Mouse (Mus musculus) neural tube, embryonic 12.5 days (tissue): ENCODE measurements around the gene Ranbp9. TPM values are rescaled to one million over a fixed set of nuclear protein-coding genes. Genes with fewer than 3 reads are reported as not detected.

Source experiments
- ATAC-seq: fragments of 200-750 bp; cut with Nextera tagmentation; 2 replicates; pipeline ENCODE4 v1.8.0; 2017; ENCODE audit warnings: low read depth, mild to moderate bottlenecking, moderate TSS enrichment, moderate library complexity; ENCODE audit not compliant: low FRiP score
- H3K27ac ChIP-seq: fragments of 300-500 bp; sonication (generic); 2 replicates; pipeline ENCODE4 v1.5.1; 2016
- H3K27me3 ChIP-seq: fragments of 300-500 bp; sonication (generic); replicated peaks from 2 replicates; pipeline ENCODE4 v1.6.1; 2016; ENCODE audit warnings: mild to moderate bottlenecking
- H3K36me3 ChIP-seq: fragments of 300-500 bp; sonication (generic); 2 replicates; pipeline ENCODE4 v1.6.1; 2016; ENCODE audit warnings: mild to moderate bottlenecking
- H3K4me1 ChIP-seq: fragments of 300-500 bp; sonication (generic); 2 replicates; pipeline ENCODE4 v1.6.1; 2016
- H3K4me2 ChIP-seq: fragments of 300-500 bp; sonication (generic); replicated peaks from 2 replicates; pipeline ENCODE4 v1.6.1; 2016; ENCODE audit warnings: mild to moderate bottlenecking
- H3K4me3 ChIP-seq: fragments of 300-500 bp; sonication (generic); 2 replicates; pipeline ENCODE4 v1.5.1; 2016
- H3K9ac ChIP-seq: fragments of 300-500 bp; sonication (generic); 2 replicates; pipeline ENCODE4 v1.6.1; 2016; ENCODE audit warnings: mild to moderate bottlenecking
- H3K9me3 ChIP-seq: fragments of 300-500 bp; sonication (generic); 2 replicates; pipeline ENCODE4 v1.6.1; 2016; ENCODE audit warnings: mild to moderate bottlenecking
- WGBS: fragments of 180-500 bp; shearing (Covaris S2); methylation state at CpG from one replicate; pipeline ENCODE4 v1.1.7; 2016; 5-methylcytosine and 5-hydroxymethylcytosine counted together
- polyA plus RNA-seq: library from polyadenylated mRNA; unstranded; fragments of >200 nt; fragmentation: Nextera tagmentation; extraction: Ambion mirVana; gene quantifications from 2 replicates; pipeline ENCODE4 v1.2.1, GENCODE M21; 2016

The Ranbp9 gene
- polyA plus RNA-seq, result 13.4 and 14.2 TPM in 2 replicates

DNA sequence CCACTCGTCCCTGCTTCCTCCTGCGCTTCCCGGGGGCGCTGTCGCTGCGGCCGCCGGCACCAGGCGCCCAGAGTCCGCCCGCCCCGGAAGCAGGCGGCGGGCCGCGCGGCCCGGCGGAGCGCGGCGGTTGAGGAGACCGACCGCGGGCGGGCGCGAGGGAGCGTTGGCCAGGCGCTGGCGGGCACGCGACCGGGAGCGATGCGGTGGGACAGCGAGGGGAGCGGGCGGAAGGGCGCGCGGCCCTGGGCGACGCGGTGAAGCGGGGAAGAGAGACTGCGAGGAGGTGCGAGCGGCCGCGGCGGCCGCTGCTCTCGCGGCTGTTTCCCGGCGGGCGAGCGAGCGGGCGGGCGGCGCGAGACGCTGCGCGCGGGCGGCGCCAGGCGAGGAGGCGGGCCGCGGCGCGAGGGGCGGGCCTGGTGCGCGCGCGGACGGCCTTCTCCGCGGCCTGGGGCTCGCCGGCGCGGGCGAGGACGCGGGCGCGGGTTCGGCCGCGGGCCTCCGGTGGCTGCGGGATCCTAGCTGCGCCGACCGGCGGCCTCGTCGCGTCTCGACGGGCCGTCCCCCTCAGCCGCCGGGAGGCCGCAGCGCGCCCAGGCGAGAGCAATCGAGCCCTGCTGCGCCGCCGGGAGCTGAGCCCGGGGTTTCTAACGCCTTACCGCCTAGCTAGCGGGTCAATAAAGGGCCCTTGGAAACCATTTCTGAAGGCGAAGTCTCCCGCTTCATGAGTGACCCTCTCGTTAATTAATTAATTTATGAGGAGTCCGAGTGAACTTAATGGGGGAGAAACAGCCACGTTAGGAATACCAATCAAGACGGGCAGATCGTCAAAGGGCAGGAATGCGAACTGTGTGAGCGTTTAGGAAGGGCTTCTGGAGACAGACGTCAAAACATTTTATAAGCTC is at the start of gene Ranbp9:
Ranbp9 (minus strand) TSS at position 326 of the 902 bp plus-strand sequence.
- WGBS, result under 1% methylated on average over 126 of the region's 132 CpGs
- Histone ChIP-seq H3K4me1 (peaks cover 24% of the 10 kb centered on the region), H3K27me3 (no peaks in the 10 kb centered on the region), H3K27ac (peak within 1 kb of the TSS; percentile 100), H3K36me3 (no peaks in the 10 kb centered on the region), H3K4me3 (peak within 1 kb of the TSS; percentile 85), H3K9me3 (no peaks in the 10 kb centered on the region), H3K9ac (peak within 1 kb of the TSS; percentile 97), H3K4me2 (peak within 1 kb of the TSS; percentile 73)
- ATAC-seq, result peak; percentile 71

DNA sequence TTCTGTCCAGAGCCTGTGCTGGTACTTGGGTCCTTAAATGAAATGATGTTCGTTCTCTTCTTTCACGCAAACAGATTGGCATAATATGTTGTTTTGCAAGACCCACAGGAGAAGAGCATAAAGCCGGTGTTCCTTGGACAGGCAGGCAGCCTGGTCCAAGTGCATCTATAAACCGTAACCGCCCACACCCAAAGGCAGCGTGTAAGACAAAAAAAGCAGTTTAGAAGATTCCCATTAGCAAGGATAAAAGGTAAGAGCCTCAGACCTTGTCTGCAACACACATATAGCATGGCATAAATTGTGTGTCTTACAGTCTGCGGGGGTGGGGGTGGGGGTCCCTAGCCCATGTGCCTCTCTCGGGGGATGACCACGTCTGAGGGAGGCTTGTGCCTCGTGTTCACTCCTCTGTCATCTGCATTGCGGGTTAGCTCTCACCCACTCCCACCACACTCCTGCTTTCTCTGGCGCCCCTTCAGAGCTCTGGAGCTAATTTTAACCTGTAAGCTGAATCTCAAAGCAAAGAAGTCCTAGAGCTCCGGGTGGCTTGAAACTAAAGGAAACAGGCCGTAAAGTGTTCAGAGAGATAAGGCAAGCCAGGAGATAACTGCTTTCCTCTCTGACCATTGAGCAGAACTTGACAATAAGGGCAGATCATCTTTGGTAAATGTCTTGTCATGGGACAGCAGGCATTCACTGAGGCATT is 49.2 kb upstream of the Ranbp9 start:
- H3K9me3 ChIP-seq, result no peaks in the 10 kb centered on the region
- WGBS, result 68% methylated on average over 14 of the region's 14 CpGs
- H3K4me1 ChIP-seq, result peaks cover 23% of the 10 kb centered on the region
- no peak overlapping the region for H3K4me2 ChIP-seq
- no peak overlapping the region for H3K9ac ChIP-seq
- H3K4me3 ChIP-seq, result no peak overlapping the region
- H3K36me3 ChIP-seq, result no peaks in the 10 kb centered on the region
- H3K27me3 ChIP-seq, result no peaks in the 10 kb centered on the region
- no peak for ATAC-seq
- no peak overlapping the region for H3K27ac ChIP-seq

- Histone ChIP-seq H3K9ac (no peak overlapping the region), H3K4me2 (no peak overlapping the region), H3K36me3 (no peaks in the 10 kb centered on the region), H3K27ac (no peak overlapping the region), H3K9me3 (no peaks in the 10 kb centered on the region; the same call in 1 of the 2 replicates), H3K4me3 (no peak overlapping the region), H3K27me3 (no peaks in the 10 kb centered on the region), H3K4me1 (peaks cover 22% of the 10 kb centered on the region)
- no peak for ATAC-seq
- 82% methylated on average over 5 of the region's 5 CpGs for WGBS
These were observed 45.2 kb upstream of the Ranbp9 start for GRCm38 (mm10) chr13:43526289-43526688.

DNA sequence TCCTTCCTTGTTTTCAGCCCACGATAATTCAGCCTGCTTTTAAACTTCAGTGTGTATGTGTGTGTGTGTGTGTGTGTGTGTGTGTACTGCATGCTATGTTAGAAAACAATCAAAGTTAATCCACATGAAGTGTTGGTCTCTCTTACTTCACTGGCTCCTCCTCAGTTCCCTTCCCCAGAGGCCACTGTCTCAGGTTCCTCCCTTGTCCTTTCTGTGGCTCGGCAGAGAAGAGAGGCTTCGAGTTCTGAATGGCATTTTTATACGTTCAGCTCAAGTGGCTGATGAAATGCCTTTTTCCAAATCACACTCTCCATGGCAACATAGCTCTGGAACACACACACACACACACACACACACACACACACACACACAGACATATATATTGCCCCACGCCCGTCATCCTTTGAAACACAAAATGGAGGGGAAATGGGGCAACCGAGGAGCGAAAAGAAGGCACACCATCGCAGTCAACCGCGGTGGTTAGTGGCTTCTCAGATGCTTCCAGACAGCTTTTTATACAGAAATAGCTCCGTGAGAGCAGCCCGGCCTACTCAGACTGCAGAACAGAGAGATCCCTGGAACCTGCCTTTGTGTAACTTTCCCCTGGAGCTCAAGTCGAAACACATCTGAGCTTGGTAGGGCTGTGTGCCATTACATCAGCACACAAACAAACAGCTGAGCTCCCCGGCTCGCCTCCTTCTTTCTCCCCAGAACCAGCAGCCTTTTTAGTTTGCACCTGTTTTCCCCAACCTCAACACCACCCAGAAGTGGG is 44.5 kb upstream of the Ranbp9 start:
- Histone ChIP-seq H3K9me3 (no peaks in the 10 kb centered on the region; the same call in 1 of the 2 replicates), H3K36me3 (no peaks in the 10 kb centered on the region), H3K4me2 (no peak overlapping the region), H3K4me1 (peaks cover 15% of the 10 kb centered on the region), H3K27ac (no peak overlapping the region), H3K9ac (no peak overlapping the region), H3K27me3 (no peaks in the 10 kb centered on the region), H3K4me3 (no peak overlapping the region)
- no peak for ATAC-seq
- WGBS, result 58% methylated on average over 16 of the region's 16 CpGs

GRCm38 (mm10) chr13:43524491-43525362 is 43.6 kb upstream of the Ranbp9 start:
- Histone ChIP-seq H3K9ac (no peak overlapping the region), H3K9me3 (no peaks in the 10 kb centered on the region; the same call in 1 of the 2 replicates), H3K27ac (no peak overlapping the region), H3K36me3 (no peaks in the 10 kb centered on the region), H3K4me1 (peaks cover 9% of the 10 kb centered on the region; the same call in 1 of the 2 replicates), H3K27me3 (no peaks in the 10 kb centered on the region), H3K4me2 (no peak overlapping the region), H3K4me3 (no peak overlapping the region)
- ATAC-seq, result no peak
- WGBS, result 70% methylated on average over 16 of the region's 16 CpGs

DNA sequence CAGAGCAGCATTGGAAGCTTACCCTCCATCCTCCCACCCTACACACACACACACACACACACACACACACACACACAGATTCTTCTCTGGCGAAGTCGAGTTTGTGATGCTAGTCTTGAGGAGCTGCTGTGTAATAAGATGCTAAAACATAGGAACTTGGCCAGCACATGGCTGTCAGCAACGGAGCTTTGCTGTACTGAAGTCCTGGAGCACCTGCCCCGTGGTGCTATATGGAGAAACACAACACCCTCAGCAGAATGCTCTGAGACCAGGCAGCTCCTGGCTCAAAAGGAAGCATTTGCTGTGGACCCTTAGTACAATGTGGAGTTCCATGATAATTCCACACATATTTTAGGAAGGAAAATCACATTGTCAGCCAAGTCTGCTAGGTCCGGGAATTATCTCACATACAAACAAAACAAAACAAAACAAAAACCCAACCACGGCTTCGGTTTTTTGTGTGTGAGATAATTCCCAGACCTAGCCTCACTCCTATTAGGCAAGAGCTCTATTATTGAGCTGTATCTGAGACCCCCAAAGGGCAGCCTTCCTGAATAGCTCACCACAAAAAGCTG is 42.9 kb upstream of the Ranbp9 start:
- no peak for ATAC-seq
- no peaks in the 10 kb centered on the region for H3K36me3 ChIP-seq
- 90% methylated on average over 7 of the region's 7 CpGs for WGBS
- no peaks in the 10 kb centered on the region for H3K27me3 ChIP-seq
- no peaks in the 10 kb centered on the region; the same call in 1 of the 2 replicates for H3K9me3 ChIP-seq
- H3K27ac ChIP-seq, result no peak overlapping the region
- H3K4me2 ChIP-seq, result no peak overlapping the region
- H3K4me1 ChIP-seq, result peaks cover 9% of the 10 kb centered on the region; the same call in 1 of the 2 replicates
- no peak overlapping the region for H3K4me3 ChIP-seq
- H3K9ac ChIP-seq, result no peak overlapping the region

- WGBS, result 88% methylated on average over 5 of the region's 5 CpGs
- Histone ChIP-seq H3K4me3 (no peak overlapping the region), H3K27ac (no peak overlapping the region), H3K4me2 (no peak overlapping the region), H3K9ac (no peak overlapping the region), H3K27me3 (no peaks in the 10 kb centered on the region), H3K4me1 (peaks cover 9% of the 10 kb centered on the region; the same call in 1 of the 2 replicates), H3K36me3 (no peaks in the 10 kb centered on the region), H3K9me3 (no peaks in the 10 kb centered on the region; the same call in 1 of the 2 replicates)
- ATAC-seq, result no peak
These were observed 40.9 kb upstream of the Ranbp9 start for GRCm38 (mm10) chr13:43521940-43522339.

- Histone ChIP-seq H3K9ac (no peak overlapping the region), H3K27me3 (no peaks in the 10 kb centered on the region), H3K9me3 (no peaks in the 10 kb centered on the region; the same call in 1 of the 2 replicates), H3K36me3 (no peaks in the 10 kb centered on the region), H3K4me3 (no peak overlapping the region), H3K4me1 (no peaks in the 10 kb centered on the region), H3K27ac (no peak overlapping the region), H3K4me2 (no peak overlapping the region)
- 85% methylated on average over 6 of the region's 6 CpGs for WGBS
- ATAC-seq, result no peak
These were observed 38.2 kb upstream of the Ranbp9 start for GRCm38 (mm10) chr13:43519251-43519650.

DNA sequence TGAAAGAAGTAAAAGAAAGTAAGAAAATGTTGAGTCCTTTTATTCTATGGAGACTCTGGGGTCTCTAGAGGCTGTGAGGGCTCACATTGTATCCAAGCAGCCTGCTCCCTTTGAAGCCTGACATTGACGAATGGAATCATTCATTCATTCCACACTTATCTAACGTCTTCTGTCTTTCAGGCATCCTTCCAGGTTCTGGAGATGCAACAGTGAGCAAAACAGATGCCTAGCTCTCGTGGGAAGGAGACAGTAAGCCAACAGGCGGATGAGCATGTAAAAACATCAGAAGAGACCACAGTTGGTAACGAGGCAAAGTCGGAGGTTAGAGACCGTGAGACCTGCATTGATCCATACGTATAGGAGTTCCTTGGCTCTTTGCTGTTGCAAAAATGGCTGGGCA is 36.3 kb upstream of the Ranbp9 start:
- ATAC-seq, result no peak
- H3K9ac ChIP-seq, result no peak overlapping the region
- no peaks in the 10 kb centered on the region for H3K36me3 ChIP-seq
- 56% methylated on average over 8 of the region's 8 CpGs for WGBS
- no peak overlapping the region for H3K4me2 ChIP-seq
- H3K4me1 ChIP-seq, result no peaks in the 10 kb centered on the region
- no peaks in the 10 kb centered on the region for H3K27me3 ChIP-seq
- no peaks in the 10 kb centered on the region for H3K9me3 ChIP-seq
- no peak overlapping the region for H3K4me3 ChIP-seq
- no peak overlapping the region for H3K27ac ChIP-seq

- no peak overlapping the region for H3K9ac ChIP-seq
- no peak overlapping the region for H3K4me2 ChIP-seq
- H3K27ac ChIP-seq, result no peak overlapping the region
- no peak for ATAC-seq
- no peaks in the 10 kb centered on the region for H3K9me3 ChIP-seq
- no peaks in the 10 kb centered on the region for H3K27me3 ChIP-seq
- no peaks in the 10 kb centered on the region for H3K36me3 ChIP-seq
- WGBS, result 31% methylated on average over 6 of the region's 6 CpGs
- H3K4me3 ChIP-seq, result no peak overlapping the region
- H3K4me1 ChIP-seq, result no peaks in the 10 kb centered on the region
These were observed 35.8 kb upstream of the Ranbp9 start for GRCm38 (mm10) chr13:43516931-43517330.

GRCm38 (mm10) chr13:43516119-43516518 is 35.0 kb upstream of the Ranbp9 start:
- no peak overlapping the region for H3K4me3 ChIP-seq
- ATAC-seq, result no peak
- H3K36me3 ChIP-seq, result no peaks in the 10 kb centered on the region
- no peaks in the 10 kb centered on the region for H3K9me3 ChIP-seq
- no peaks in the 10 kb centered on the region for H3K4me1 ChIP-seq
- H3K4me2 ChIP-seq, result no peak overlapping the region
- H3K27me3 ChIP-seq, result no peaks in the 10 kb centered on the region
- 95% methylated on average over 5 of the region's 5 CpGs for WGBS
- no peak overlapping the region for H3K9ac ChIP-seq
- no peak overlapping the region for H3K27ac ChIP-seq
